Mouse (Mus musculus) ES-Bruce4 (cell line): Measurements from ENCODE around the gene Rhof. TPM values are rescaled to one million over a fixed set of nuclear protein-coding genes. Genes with fewer than 3 reads are reported as not detected.
A peak's percentile ranks its signal among the peaks of the same experiment; 100 is the strongest.

ENCODE experiments used
- H3K27ac ChIP-seq: 2 replicates; pipeline ENCODE4 v1.5.1; 2012; ENCODE audit warnings: low read length, inconsistent platforms; ENCODE audit not compliant: insufficient read depth
- H3K27me3 ChIP-seq: 2 replicates; pipeline ENCODE4 v1.6.1; 2012; ENCODE audit warnings: mild to moderate bottlenecking, low read length, inconsistent platforms; ENCODE audit not compliant: control insufficient read depth, poor library complexity, insufficient read depth, severe bottlenecking
- H3K36me3 ChIP-seq: 2 replicates; pipeline ENCODE4 v1.6.1; 2012; ENCODE audit warnings: inconsistent platforms, mild to moderate bottlenecking, low read length, moderate library complexity; ENCODE audit not compliant: control insufficient read depth, poor library complexity, insufficient read depth, severe bottlenecking
- H3K4me1 ChIP-seq: one replicate; pipeline ENCODE4 v1.8.1; 2011; ENCODE audit warnings: low read length; ENCODE audit not compliant: control insufficient read depth, insufficient read depth
- H3K4me3 ChIP-seq: 2 replicates; pipeline ENCODE4 v1.5.1; 2011; ENCODE audit warnings: low read depth, mild to moderate bottlenecking, low read length
- H3K9ac ChIP-seq: 2 replicates; pipeline ENCODE4 v1.6.1; 2012; ENCODE audit warnings: low read depth, mild to moderate bottlenecking, inconsistent platforms; ENCODE audit not compliant: poor library complexity, severe bottlenecking
- H3K9me3 ChIP-seq: replicated peaks from 2 replicates; pipeline ENCODE4 v1.6.1; 2012; ENCODE audit warnings: mild to moderate bottlenecking, low read length, inconsistent platforms; ENCODE audit not compliant: control insufficient read depth, poor library complexity, insufficient read depth, severe bottlenecking
- CTCF ChIP-seq: IDR thresholded peaks from one replicate; pipeline ENCODE4 v1.8.1; 2011; ENCODE audit warnings: low read depth, low read length
- EP300 ChIP-seq: IDR thresholded peaks from 2 replicates; pipeline ENCODE4 v1.6.1; 2011; ENCODE audit warnings: low read depth, low read length; ENCODE audit not compliant: insufficient read depth
- POLR2A ChIP-seq: IDR thresholded peaks from one replicate; pipeline ENCODE4 v1.8.1; 2011; ENCODE audit warnings: low read length; ENCODE audit not compliant: insufficient read depth
- polyA plus RNA-seq: library from polyadenylated mRNA; stranded (reverse); fragments of >200 nt; gene quantifications from 2 replicates; pipeline ENCODE4 v1.2.4, GENCODE M21; 2011; ENCODE audit warnings: low read depth; ENCODE audit not compliant: missing spikeins, insufficient read depth, insufficient read length

The Rhof gene
- polyA plus RNA-seq, 1 experiment, result 1.6 TPM

DNA sequence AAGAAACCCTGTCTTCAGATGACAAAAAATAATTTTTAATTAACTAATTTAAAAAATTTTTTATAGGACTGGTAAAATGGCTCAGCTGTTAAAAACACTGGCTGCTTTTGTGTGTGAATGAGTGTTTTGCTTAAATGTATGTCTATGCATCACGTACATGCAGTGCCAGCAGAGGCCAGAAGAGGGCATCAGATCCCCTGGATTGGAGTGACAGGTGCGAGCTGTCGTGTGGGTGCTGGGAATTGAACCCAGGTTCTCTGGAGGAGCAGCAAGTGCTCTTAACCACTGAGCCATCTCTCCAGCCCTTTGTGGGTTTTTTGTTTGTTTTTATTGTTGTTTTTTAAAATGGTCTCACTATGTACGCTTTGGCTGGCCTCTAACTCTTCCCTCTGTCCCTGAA, 10.3 kb downstream of the Rhof start:
- Histone ChIP-seq H3K9me3 (no peaks in the 10 kb centered on the region), H3K4me1 (peaks cover 4% of the 10 kb centered on the region), H3K27ac (no peak overlapping the region), H3K9ac (no peak overlapping the region), H3K36me3 (no peaks in the 10 kb centered on the region), H3K4me3 (no peak overlapping the region), H3K27me3 (no peaks in the 10 kb centered on the region)
- no peak for TF ChIP-seq EP300
- peak; percentile 72 for TF ChIP-seq CTCF
- TF ChIP-seq POLR2A, result no peak

DNA sequence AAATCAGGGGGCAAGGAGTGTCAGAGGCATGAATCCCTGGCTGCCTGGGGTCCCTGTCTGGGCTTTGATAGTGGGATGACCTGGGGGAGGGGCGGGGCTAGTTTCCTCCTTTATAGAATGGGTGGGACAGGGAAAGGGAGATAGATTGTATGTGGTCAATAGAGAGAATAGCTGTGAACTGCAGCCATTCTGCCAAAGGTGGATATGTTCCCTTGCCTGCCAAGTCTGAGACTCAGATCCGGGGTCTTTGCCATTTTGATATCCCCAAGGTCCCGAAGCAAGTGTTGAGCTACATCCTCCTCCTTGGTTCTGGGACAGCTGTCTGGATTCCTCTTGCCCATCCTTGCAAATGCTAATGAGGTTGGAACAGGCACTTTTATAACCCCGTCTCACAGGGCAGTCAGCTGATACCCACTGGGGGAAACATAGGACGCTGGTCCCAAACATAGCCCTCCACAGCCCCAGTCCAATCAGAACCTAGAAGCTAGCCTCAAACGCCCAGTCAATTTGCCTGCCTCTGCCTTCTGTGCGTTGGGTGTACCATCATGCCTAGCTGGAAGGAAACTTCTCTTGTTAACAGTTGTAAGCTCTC, 11.8 kb downstream of the Rhof start:
- H3K9ac ChIP-seq, result peak overlapping the region; percentile 42; the same call in 1 of the 2 replicates

DNA sequence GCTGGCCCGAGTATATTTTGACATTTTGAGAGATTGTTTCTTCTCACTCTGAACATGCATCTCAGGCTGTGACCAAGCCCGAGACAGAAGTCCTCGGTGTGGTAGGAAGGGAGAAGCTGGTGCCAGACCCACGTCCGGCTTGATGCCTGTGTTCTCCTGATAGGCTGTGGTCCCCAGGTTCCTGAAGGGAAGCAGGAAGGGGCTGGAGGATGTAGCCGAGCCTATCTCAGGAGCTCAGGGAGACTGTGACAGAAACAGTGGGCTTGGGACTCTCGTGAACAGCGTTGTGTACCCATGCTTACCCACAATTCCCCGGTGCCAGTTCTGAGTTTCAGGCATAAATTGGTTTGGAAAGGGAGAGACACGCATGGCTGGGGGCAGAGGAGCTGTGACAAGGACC, 13.7 kb downstream of the Rhof start:
- H3K4me3 ChIP-seq, result no peak overlapping the region
- H3K27ac ChIP-seq, result no peak overlapping the region
- no peaks in the 10 kb centered on the region for H3K27me3 ChIP-seq
- no peak overlapping the region for H3K9ac ChIP-seq
- no peak for TF ChIP-seq CTCF
- no peak for TF ChIP-seq POLR2A
- TF ChIP-seq EP300, result no peak
- H3K36me3 ChIP-seq, result no peaks in the 10 kb centered on the region
- H3K9me3 ChIP-seq, result no peaks in the 10 kb centered on the region
- H3K4me1 ChIP-seq, result peaks cover 4% of the 10 kb centered on the region

More for the DNA sequence above, 11.8 kb downstream of the Rhof start:
- Histone ChIP-seq H3K36me3 (no peaks in the 10 kb centered on the region), H3K27me3 (no peaks in the 10 kb centered on the region), H3K4me3 (peak overlapping the region; percentile 47), H3K4me1 (peaks cover 4% of the 10 kb centered on the region), H3K27ac (no peak overlapping the region), H3K9me3 (no peaks in the 10 kb centered on the region)
- TF ChIP-seq EP300 (no peak), POLR2A (no peak), CTCF (no peak)

DNA sequence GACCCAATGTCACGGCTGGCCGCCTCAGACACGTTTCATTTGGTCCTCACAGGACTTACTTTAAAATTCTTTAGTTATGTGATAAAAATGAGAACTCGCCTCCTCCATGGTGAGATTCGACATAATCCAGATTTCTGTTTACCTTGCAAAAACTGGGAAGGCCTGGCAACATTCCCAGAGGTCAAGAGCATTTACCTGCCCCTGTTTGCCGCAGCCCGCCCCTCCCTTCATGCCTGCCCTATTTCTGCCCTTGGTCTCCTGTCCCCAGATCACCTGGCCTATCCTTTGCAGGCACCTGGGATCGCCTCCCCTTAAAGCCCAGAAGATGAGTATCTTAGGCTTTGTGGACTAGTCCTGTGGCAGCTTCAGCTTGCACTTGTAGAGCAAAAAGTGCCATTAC, 14.7 kb downstream of the Rhof start:
- H3K4me3 ChIP-seq, result no peak overlapping the region
- H3K36me3 ChIP-seq, result no peaks in the 10 kb centered on the region
- H3K4me1 ChIP-seq, result peaks cover 4% of the 10 kb centered on the region
- no peaks in the 10 kb centered on the region for H3K27me3 ChIP-seq
- no peak for TF ChIP-seq CTCF
- TF ChIP-seq EP300, result no peak
- no peak for TF ChIP-seq POLR2A
- no peak overlapping the region for H3K9ac ChIP-seq
- H3K9me3 ChIP-seq, result no peaks in the 10 kb centered on the region
- H3K27ac ChIP-seq, result no peak overlapping the region

DNA sequence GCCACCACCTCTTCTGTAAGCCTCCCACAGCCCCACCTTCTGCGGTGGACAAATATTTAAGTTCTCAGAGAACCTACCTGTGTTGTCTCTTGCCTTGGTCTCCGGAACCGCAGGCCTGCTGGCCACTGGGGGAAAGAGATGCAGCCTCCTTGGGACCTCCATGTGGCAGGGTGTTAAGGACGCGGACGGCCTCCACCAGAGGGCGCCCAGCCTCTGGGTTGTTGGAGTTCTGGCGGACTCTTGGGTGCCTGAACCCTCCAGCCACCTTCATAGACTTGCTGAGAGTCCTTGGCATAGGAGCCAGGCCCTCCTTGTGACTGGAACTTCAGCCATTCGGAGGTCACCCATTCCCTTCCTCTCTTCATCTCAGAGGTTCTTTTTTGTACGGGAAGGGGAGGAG, 15.2 kb downstream of the Rhof start:
- Histone ChIP-seq H3K27me3 (no peaks in the 10 kb centered on the region), H3K4me1 (peaks cover 4% of the 10 kb centered on the region), H3K9me3 (no peaks in the 10 kb centered on the region), H3K4me3 (no peak overlapping the region), H3K36me3 (no peaks in the 10 kb centered on the region), H3K9ac (no peak overlapping the region), H3K27ac (no peak overlapping the region)
- TF ChIP-seq POLR2A (no peak), CTCF (peak; percentile 88)

DNA sequence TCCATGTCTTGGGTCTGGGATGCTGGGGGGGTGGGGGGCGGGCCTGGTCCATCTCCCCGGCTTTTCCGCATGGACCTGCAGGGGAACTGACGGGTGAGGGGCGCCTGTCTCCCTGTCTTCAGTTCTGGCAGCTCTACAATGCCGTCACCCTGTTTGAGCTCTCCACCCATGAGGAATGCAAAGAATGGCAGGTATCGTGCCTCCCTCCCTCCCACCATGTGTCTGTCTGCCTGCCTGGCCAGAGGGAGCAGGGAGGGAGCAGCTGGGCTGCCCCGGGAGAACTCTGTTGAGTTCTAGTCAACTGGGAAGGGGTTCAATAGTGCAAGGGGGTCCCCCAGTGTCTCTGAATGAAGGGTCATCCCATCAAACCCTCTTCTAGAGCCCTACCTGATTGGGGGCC, 16.4 kb downstream of the Rhof start:
- TF ChIP-seq CTCF, result no peak
- TF ChIP-seq POLR2A, result no peak
- no peak for TF ChIP-seq EP300
- Histone ChIP-seq H3K27me3 (no peaks in the 10 kb centered on the region), H3K4me3 (no peak overlapping the region), H3K9me3 (no peaks in the 10 kb centered on the region), H3K36me3 (no peaks in the 10 kb centered on the region), H3K9ac (no peak overlapping the region), H3K4me1 (peaks cover 4% of the 10 kb centered on the region), H3K27ac (no peak overlapping the region)
